Mouse (Mus musculus) heart, adult 2 months (tissue): Measurements from ENCODE around the gene Tpm1. TPM values are rescaled to one million over a fixed set of nuclear protein-coding genes. Genes with fewer than 3 reads are reported as not detected.

ENCODE experiments used
- DNase-seq, 2 experiments: peaks; one replicate each; pipeline ENCODE4 v3.0.0; 2021
- H3K27ac ChIP-seq: fragments of 200-600 bp; 2 replicates; pipeline ENCODE4 v1.8.1; 2022
- H3K27me3 ChIP-seq: fragments of 200-500 bp; 2 replicates; pipeline ENCODE4 v1.6.1; 2012; ENCODE audit warnings: mild to moderate bottlenecking, low read length, inconsistent platforms, mixed read lengths; ENCODE audit not compliant: control insufficient read depth, insufficient read depth
- H3K36me3 ChIP-seq: fragments of 200-500 bp; 2 replicates; pipeline ENCODE4 v1.6.1; 2012; ENCODE audit warnings: low read length, inconsistent platforms; ENCODE audit not compliant: control insufficient read depth, insufficient read depth
- H3K4me1 ChIP-seq: fragments of 200-500 bp; 2 replicates; pipeline ENCODE4 v1.6.1; 2011; ENCODE audit warnings: low read length; ENCODE audit not compliant: control insufficient read depth, insufficient read depth
- H3K4me3 ChIP-seq: fragments of 200-600 bp; 2 replicates; pipeline ENCODE4 v1.8.1; 2022
- H3K79me2 ChIP-seq: fragments of 200-500 bp; replicated peaks from 2 replicates; pipeline ENCODE4 v1.6.1; 2012; ENCODE audit warnings: mild to moderate bottlenecking, inconsistent platforms, low read length, moderate library complexity, mixed read lengths; ENCODE audit not compliant: control insufficient read depth, insufficient read depth
- H3K9ac ChIP-seq: fragments of 200-500 bp; 2 replicates; pipeline ENCODE4 v1.6.1; 2012; ENCODE audit warnings: low read depth, mild to moderate bottlenecking, control low read depth, inconsistent platforms, low read length, mixed read lengths
- CTCF ChIP-seq: fragments of 200-600 bp; IDR thresholded peaks from 2 replicates; pipeline ENCODE4 v1.8.1; 2022; ENCODE audit warnings: antibody characterized with exemption, mild to moderate bottlenecking, moderate library complexity
- EP300 ChIP-seq: fragments of 200-500 bp; IDR thresholded peaks from 2 replicates; pipeline ENCODE4 v1.6.1; 2011; ENCODE audit warnings: low read depth, low read length, control low read depth; ENCODE audit not compliant: insufficient read depth
- POLR2A ChIP-seq: fragments of 200-500 bp; IDR thresholded peaks from 2 replicates; pipeline ENCODE4 v1.6.1; 2011; ENCODE audit warnings: mild to moderate bottlenecking, low read depth, low read length, control low read depth; ENCODE audit not compliant: insufficient read depth
- WGBS: fragments of 180-500 bp; shearing (Covaris S2); methylation state at CpG from one replicate; pipeline ENCODE4 v1.1.7; 2018; 5-methylcytosine and 5-hydroxymethylcytosine counted together
- intact Hi-C: fragments of 180-260 bp; cut with DNase I; formaldehyde crosslinking; loops from one replicate; pipeline ENCODE4 v1.15.1; 2025
- polyA plus RNA-seq: library from polyadenylated mRNA; depleted of rRNA; stranded (reverse); fragments of >200 nt; gene quantifications from 2 replicates; pipeline ENCODE4 v1.2.3, GENCODE M21; 2012
- total RNA-seq, 2 experiments: library from RNA; stranded (reverse); gene quantifications; 2 replicates each; pipeline ENCODE4 v1.2.3; 2021

Gene Tpm1
- total and polyA plus RNA-seq, 3 experiments = 5,659 to 10,380 (median 9,950) TPM

- Histone ChIP-seq H3K4me3 (0 out of 2 replicates have a peak overlapping the region, but pooled peaks have one; percentile 5), H3K27me3 (no peaks in the 10 kb centered on the region), H3K36me3 (peaks cover 82% of the 10 kb centered on the region), H3K27ac (peak overlapping the region; percentile 70), H3K79me2 (0 out of 2 replicates have a peak, but pooled peaks cover 2% of the 10 kb centered on the region), H3K9ac (peak overlapping the region; percentile 45; the same call in 1 of the 2 replicates), H3K4me1 (peaks cover 34% of the 10 kb centered on the region)
- DNase-seq = peak; percentile 76 to 79
- intact Hi-C loops = no loop called here
- TF ChIP-seq EP300 (peak; percentile 52; the same call in 1 of the 2 replicates), POLR2A (peak; percentile 42; the same call in 1 of the 2 replicates), CTCF (no peak)
- WGBS = 22% methylated on average over 12 of the region's 12 CpGs
These were observed 13.2 kb downstream of the Tpm1 start for GRCm38 (mm10) chr9:67035957-67036451.

GRCm38 (mm10) chr9:67034677-67035076 is 14.5 kb downstream of the Tpm1 start:
- WGBS = 74% methylated on average over 4 of the region's 4 CpGs
- Histone ChIP-seq H3K4me3 (no peak overlapping the region), H3K27ac (peak overlapping the region; percentile 70; the same call in 1 of the 2 replicates), H3K9ac (no peak overlapping the region), H3K27me3 (no peaks in the 10 kb centered on the region), H3K79me2 (no peaks in the 10 kb centered on the region), H3K36me3 (peaks cover 82% of the 10 kb centered on the region), H3K4me1 (peaks cover 28% of the 10 kb centered on the region)
- no peak for TF ChIP-seq EP300
- TF ChIP-seq CTCF = peak; percentile 62
- TF ChIP-seq POLR2A = no peak
- DNase-seq = no peak
- intact Hi-C loops = no loop called here

DNA sequence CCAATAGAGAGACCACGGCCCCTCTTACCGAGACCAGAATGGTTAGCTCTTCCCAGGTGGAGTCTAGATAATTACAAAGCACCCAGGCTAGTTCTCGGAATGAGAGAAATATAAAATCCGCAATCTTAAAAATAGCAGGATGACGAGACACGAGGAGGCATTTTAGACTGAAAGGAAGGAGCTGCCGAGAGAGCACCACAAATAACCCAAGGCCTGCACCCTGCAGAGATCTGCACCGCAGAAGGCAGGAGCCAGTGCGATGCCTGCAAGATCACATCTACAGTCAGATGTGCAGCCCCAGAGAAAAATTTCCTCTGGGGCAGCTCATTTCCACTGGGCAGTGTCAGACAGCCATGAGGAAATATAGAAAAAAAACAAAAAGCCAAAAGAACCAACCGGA is 16.2 kb downstream of the Tpm1 start:
- H3K27ac ChIP-seq = no peak overlapping the region; the same call in 1 of the 2 replicates
- H3K4me3 ChIP-seq = no peak overlapping the region
- intact Hi-C loops = no loop called here
- TF ChIP-seq CTCF = no peak
- TF ChIP-seq POLR2A = no peak
- TF ChIP-seq EP300 = no peak
- peaks cover 22% of the 10 kb centered on the region for H3K4me1 ChIP-seq
- H3K9ac ChIP-seq = no peak overlapping the region
- peaks cover 77% of the 10 kb centered on the region for H3K36me3 ChIP-seq
- DNase-seq = no peak
- no peaks in the 10 kb centered on the region for H3K27me3 ChIP-seq
- 64% methylated on average over 10 of the region's 10 CpGs for WGBS
- H3K79me2 ChIP-seq = no peaks in the 10 kb centered on the region

DNA sequence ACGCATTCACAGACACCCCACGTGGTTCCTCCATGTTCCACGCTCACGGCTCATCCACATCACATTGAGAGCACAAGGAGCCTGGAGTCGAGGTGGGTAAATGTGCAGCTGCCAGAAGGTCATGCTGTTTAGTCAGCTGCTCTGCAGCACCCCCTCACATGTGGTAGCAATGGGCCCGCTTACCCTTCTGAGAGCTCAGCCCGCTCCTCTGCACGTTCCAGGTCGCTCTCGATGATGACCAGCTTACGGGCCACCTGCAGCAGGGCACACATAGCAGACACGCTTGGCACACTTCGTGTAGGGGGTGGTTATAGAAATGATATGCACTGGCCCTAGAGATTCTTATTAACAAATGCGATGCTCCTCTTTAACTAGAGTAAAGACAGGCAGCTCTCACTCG is 16.6 kb downstream of the Tpm1 start:
- H3K27ac ChIP-seq = no peak overlapping the region
- H3K4me1 ChIP-seq = peaks cover 19% of the 10 kb centered on the region
- intact Hi-C loops = no loop called here
- no peak overlapping the region for H3K4me3 ChIP-seq
- no peaks in the 10 kb centered on the region for H3K79me2 ChIP-seq
- H3K27me3 ChIP-seq = no peaks in the 10 kb centered on the region
- TF ChIP-seq CTCF (no peak), POLR2A (0 out of 2 replicates have a peak, but pooled peaks have one; percentile 26), EP300 (peak; percentile 53; the same call in 1 of the 2 replicates)
- no peak overlapping the region for H3K9ac ChIP-seq
- DNase-seq = no peak
- H3K36me3 ChIP-seq = peaks cover 73% of the 10 kb centered on the region
- 57% methylated on average over 15 of the region's 15 CpGs for WGBS

GRCm38 (mm10) chr9:67029518-67029917 is 19.7 kb downstream of the Tpm1 start:
- no peak for DNase-seq
- 70% methylated on average over 13 of the region's 13 CpGs for WGBS
- intact Hi-C loops = no loop called here
- Histone ChIP-seq H3K9ac (no peak overlapping the region), H3K79me2 (no peaks in the 10 kb centered on the region), H3K36me3 (peaks cover 54% of the 10 kb centered on the region), H3K4me3 (no peak overlapping the region), H3K27ac (no peak overlapping the region), H3K4me1 (peaks cover 5% of the 10 kb centered on the region), H3K27me3 (no peaks in the 10 kb centered on the region)
- TF ChIP-seq POLR2A = 0 out of 2 replicates have a peak, but pooled peaks have one; percentile 33
- TF ChIP-seq CTCF = no peak
- TF ChIP-seq EP300 = 0 out of 2 replicates have a peak, but pooled peaks have one; percentile 51

DNA sequence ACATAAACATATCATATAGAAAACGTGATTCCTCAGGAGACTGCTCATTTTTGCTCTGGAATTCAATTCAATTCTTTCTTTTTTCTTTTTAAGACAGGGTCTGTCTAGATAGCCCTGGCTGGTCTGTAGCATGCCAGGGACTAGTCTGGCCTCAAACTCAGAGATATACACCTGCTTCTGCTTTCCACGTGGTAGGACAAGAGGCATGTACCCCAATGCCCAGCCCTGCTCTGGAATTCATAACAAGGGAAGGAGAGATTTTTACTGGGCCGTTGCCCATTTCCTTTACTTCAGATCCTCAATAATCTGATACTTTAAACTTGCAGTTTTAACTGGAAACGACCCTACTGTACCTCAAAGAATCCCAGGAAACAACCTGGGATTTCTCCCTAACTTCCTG is 20.3 kb downstream of the Tpm1 start:
- WGBS = 30% methylated on average over 4 of the region's 4 CpGs
- H3K9ac ChIP-seq = no peak overlapping the region
- no peak overlapping the region for H3K4me3 ChIP-seq
- intact Hi-C loops = no loop called here
- no peaks in the 10 kb centered on the region for H3K27me3 ChIP-seq
- H3K79me2 ChIP-seq = no peaks in the 10 kb centered on the region
- H3K27ac ChIP-seq = no peak overlapping the region
- peaks cover 49% of the 10 kb centered on the region for H3K36me3 ChIP-seq
- no peak for DNase-seq
- peaks cover 5% of the 10 kb centered on the region for H3K4me1 ChIP-seq
- TF ChIP-seq EP300 = no peak
- TF ChIP-seq CTCF = no peak
- TF ChIP-seq POLR2A = no peak
